Mouse (Mus musculus): ENCODE results near the gene Exosc3.
"Not testable (repeated sequence)": the region's sequence is repeated elsewhere in the genome, so short reads cannot be mapped to it uniquely, and the experiment has no call there.

DNA sequence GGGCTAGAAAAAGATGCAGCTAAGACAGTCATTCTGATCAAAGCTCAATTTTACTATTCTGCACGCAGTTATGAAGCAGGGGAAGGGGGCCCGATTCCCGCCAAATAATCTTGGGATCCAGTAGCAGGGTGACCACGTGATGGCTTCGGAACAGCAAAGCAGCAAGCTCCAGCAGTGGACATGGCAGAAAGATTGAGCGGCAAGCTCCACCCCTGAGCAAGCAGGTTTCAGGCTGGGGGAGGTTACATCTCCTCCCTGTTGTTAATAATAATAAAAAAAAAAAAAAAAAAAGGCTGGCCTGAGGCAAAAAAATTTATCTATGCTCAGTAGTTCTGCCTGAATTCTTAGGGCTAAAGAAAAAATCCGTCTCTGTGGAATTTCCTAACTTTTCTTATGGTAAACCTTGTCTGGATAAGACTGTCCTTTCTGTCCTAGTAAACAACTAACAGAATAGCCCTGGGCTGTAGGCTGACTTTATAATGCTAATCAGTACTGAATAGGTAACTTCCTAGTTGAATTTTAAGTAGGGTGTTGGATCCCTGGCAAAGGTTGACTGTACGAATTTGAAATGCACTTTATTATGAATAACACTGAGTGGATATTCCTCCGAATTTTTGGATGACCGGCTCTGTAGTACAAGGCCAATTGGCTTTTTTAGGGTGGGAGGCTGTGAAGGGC, 38.5 kb upstream of the Exosc3 start:
- not testable (repeated sequence) for TF ChIP-seq CTCF (IDR thresholded peaks at IDR 0.05; ENCODE audit: low read depth); EP300 (optimal IDR thresholded peaks at IDR 0.05)

All from stomach, postnatal 0 days (tissue).